Mouse (Mus musculus) hindbrain, embryonic 15.5 days (tissue): ENCODE measurements at regions not wholly inside any gene's neighbourhood (a gene's known extent, or its start where the extent isn't known, plus 50 kb on each side); places are given as distances from the start of the nearest gene placed in this dataset.

Source experiments
- ATAC-seq: fragments of 200-750 bp; cut with Nextera tagmentation; 2 replicates; pipeline ENCODE4 v1.8.0; 2017; ENCODE audit warnings: low read depth, moderate number of reproducible peaks, moderate TSS enrichment; ENCODE audit not compliant: low FRiP score
- H3K27ac ChIP-seq: fragments of 300-500 bp; sonication (generic); replicated peaks from 2 replicates; pipeline ENCODE4 v1.5.1; 2015; ENCODE audit warnings: mild to moderate bottlenecking, inconsistent platforms
- H3K27me3 ChIP-seq: fragments of 300-500 bp; sonication (generic); 2 replicates; pipeline ENCODE4 v1.6.1; 2015; ENCODE audit warnings: control low read depth, inconsistent platforms
- H3K36me3 ChIP-seq: fragments of 300-500 bp; sonication (generic); 2 replicates; pipeline ENCODE4 v1.6.1; 2015; ENCODE audit warnings: control low read depth, inconsistent platforms
- H3K4me1 ChIP-seq: fragments of 300-500 bp; sonication (generic); replicated peaks from 2 replicates; pipeline ENCODE4 v1.6.1; 2015; ENCODE audit warnings: control low read depth, inconsistent platforms
- H3K4me2 ChIP-seq: fragments of 300-500 bp; sonication (generic); 2 replicates; pipeline ENCODE4 v1.6.1; 2015; ENCODE audit warnings: moderate library complexity, mild to moderate bottlenecking, inconsistent platforms
- H3K4me3 ChIP-seq: fragments of 300-500 bp; sonication (generic); 2 replicates; pipeline ENCODE4 v1.5.1; 2015; ENCODE audit warnings: mild to moderate bottlenecking, inconsistent platforms
- H3K9ac ChIP-seq: fragments of 300-500 bp; sonication (generic); 2 replicates; pipeline ENCODE4 v1.6.1; 2015; ENCODE audit warnings: inconsistent platforms
- H3K9me3 ChIP-seq: fragments of 300-500 bp; sonication (generic); 2 replicates; pipeline ENCODE4 v1.6.1; 2016; ENCODE audit warnings: control low read depth, inconsistent platforms
- WGBS: fragments of 180-500 bp; shearing (Covaris S2); methylation state at CpG from one replicate; pipeline ENCODE4 v1.1.7; 2015; 5-methylcytosine and 5-hydroxymethylcytosine counted together

GRCm38 (mm10) chr1:185823226-185823625, 293.9 kb downstream of the Lyplal1 start:
- no peaks in the 10 kb centered on the region for H3K27me3 ChIP-seq
- 98% methylated on average over 4 of the region's 4 CpGs for WGBS

GRCm38 (mm10) chr1:185823956-185824355, 293.2 kb downstream of the Lyplal1 start:
- H3K4me2 ChIP-seq, result no peak overlapping the region
- H3K27ac ChIP-seq, result no peak overlapping the region
- H3K36me3 ChIP-seq, result no peaks in the 10 kb centered on the region
- H3K9ac ChIP-seq, result no peak overlapping the region
- H3K4me3 ChIP-seq, result no peak overlapping the region
- peaks cover 4% of the 10 kb centered on the region; the same call in 1 of the 2 replicates for H3K4me1 ChIP-seq
- H3K9me3 ChIP-seq, result no peaks in the 10 kb centered on the region
- 52% methylated on average over 5 of the region's 5 CpGs for WGBS
- ATAC-seq, result no peak
- H3K27me3 ChIP-seq, result no peaks in the 10 kb centered on the region

More at GRCm38 (mm10) chr1:185823226-185823625, 293.9 kb downstream of the Lyplal1 start:
- H3K4me3 ChIP-seq, result no peak overlapping the region
- H3K4me2 ChIP-seq, result no peak overlapping the region
- no peak overlapping the region for H3K9ac ChIP-seq
- no peak overlapping the region for H3K27ac ChIP-seq
- H3K9me3 ChIP-seq, result no peaks in the 10 kb centered on the region
- peaks cover 6% of the 10 kb centered on the region; the same call in 1 of the 2 replicates for H3K4me1 ChIP-seq
- no peak for ATAC-seq
- H3K36me3 ChIP-seq, result no peaks in the 10 kb centered on the region

- Histone ChIP-seq H3K4me2 (no peak overlapping the region), H3K4me3 (no peak overlapping the region), H3K4me1 (no peaks in the 10 kb centered on the region), H3K36me3 (no peaks in the 10 kb centered on the region), H3K27me3 (no peaks in the 10 kb centered on the region), H3K9me3 (no peaks in the 10 kb centered on the region), H3K9ac (no peak overlapping the region), H3K27ac (no peak overlapping the region)
- no peak for ATAC-seq
- 73% methylated on average over 2 of the region's 2 CpGs for WGBS
These were observed 289.1 kb downstream of the Lyplal1 start for GRCm38 (mm10) chr1:185827986-185828385.

GRCm38 (mm10) chr1:185828486-185828885, 288.6 kb downstream of the Lyplal1 start:
- Histone ChIP-seq H3K4me2 (no peak overlapping the region), H3K9me3 (no peaks in the 10 kb centered on the region), H3K27ac (no peak overlapping the region), H3K4me3 (no peak overlapping the region), H3K27me3 (no peaks in the 10 kb centered on the region), H3K4me1 (no peaks in the 10 kb centered on the region), H3K36me3 (no peaks in the 10 kb centered on the region), H3K9ac (no peak overlapping the region)
- no peak for ATAC-seq
- WGBS, result 87% methylated on average over 6 of the region's 6 CpGs

DNA sequence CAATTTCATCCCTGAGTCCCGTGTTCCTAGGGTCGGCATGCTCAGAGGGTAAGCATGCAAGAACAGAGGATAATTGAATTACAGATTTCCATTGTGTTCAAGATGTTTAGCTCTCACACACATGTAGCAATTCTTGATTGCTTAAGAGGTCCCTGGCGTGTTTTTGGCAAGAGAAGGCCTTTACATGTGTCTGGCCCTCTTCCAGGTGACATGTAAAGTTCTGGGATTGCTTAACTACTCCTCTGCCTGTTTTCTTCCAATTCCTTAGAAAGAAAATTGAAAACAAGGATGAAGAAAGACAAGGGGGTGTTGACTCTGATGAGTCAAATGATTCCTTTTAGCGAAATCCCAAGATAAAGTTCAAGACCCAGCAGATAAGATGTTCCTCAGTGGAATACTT, 285.1 kb downstream of the Lyplal1 start:
- Histone ChIP-seq H3K9ac (no peak overlapping the region), H3K27ac (no peak overlapping the region), H3K36me3 (no peaks in the 10 kb centered on the region), H3K9me3 (no peaks in the 10 kb centered on the region), H3K4me1 (peaks cover 5% of the 10 kb centered on the region; the same call in 1 of the 2 replicates), H3K4me3 (no peak overlapping the region), H3K27me3 (no peaks in the 10 kb centered on the region), H3K4me2 (no peak overlapping the region)
- no peak for ATAC-seq
- 79% methylated on average over 4 of the region's 4 CpGs for WGBS

GRCm38 (mm10) chr1:185834171-185834570, 282.9 kb downstream of the Lyplal1 start:
- Histone ChIP-seq H3K27ac (no peak overlapping the region), H3K27me3 (no peaks in the 10 kb centered on the region), H3K9ac (no peak overlapping the region), H3K4me3 (no peak overlapping the region), H3K36me3 (no peaks in the 10 kb centered on the region), H3K9me3 (no peaks in the 10 kb centered on the region), H3K4me2 (no peak overlapping the region), H3K4me1 (peaks cover 5% of the 10 kb centered on the region; the same call in 1 of the 2 replicates)
- 29% methylated on average over 6 of the region's 6 CpGs for WGBS
- ATAC-seq, result no peak

DNA sequence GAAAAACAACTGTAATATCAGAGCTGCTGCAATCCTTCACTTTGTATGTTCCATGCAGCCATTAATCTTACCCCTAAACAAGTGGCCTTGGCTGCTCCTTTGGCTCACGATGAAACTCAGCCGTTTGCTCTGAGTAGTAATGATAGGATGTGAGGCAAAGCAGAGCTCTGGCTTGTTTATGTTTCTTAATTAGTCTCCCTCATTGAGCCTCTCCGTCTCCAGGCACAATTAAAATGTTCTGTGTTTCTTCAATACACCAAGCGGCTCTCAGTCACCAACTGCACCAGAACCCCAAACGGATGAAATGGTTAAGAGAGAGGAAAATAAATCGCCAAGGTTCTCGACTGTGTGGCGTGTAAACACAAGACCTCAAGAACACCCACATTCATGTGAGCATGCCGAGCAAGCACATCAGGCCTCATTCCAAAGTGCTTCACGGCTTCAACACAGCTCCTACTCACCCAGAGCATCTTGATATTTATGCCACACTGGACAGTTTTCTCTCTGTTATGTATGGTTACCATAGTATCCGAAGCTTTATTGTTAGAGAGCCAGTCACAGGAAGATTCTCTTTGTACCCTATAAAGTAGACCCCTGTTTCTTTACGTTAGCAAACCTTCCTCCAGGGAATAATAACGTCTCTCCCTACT, 280.4 kb downstream of the Lyplal1 start:
- H3K4me1 ChIP-seq, result peaks cover 5% of the 10 kb centered on the region; the same call in 1 of the 2 replicates

DNA sequence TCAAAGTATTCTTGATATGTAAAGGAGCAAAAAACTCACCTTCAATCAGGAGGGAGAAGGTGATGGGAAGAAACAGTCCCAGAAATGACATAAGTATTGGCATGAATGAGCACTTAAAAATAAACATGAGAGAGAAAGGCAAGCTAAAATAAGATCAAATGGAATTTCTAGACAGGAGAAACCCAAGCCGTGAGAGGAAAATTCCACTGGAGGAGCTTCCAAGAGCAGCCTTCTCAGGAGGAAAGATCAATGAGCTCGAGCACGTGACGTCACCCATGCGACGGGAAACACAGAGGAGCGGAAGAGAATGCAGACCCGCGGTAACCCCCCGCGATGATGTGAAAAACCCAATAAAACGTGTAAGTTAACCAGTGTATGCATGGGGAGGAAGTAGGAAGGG, 274.6 kb downstream of the Lyplal1 start:
- no peaks in the 10 kb centered on the region for H3K4me1 ChIP-seq
- H3K4me2 ChIP-seq, result no peak overlapping the region
- WGBS, result 89% methylated on average over 12 of the region's 12 CpGs
- no peak overlapping the region for H3K27ac ChIP-seq
- H3K36me3 ChIP-seq, result no peaks in the 10 kb centered on the region
- no peak for ATAC-seq
- no peaks in the 10 kb centered on the region for H3K27me3 ChIP-seq
- H3K4me3 ChIP-seq, result no peak overlapping the region
- no peaks in the 10 kb centered on the region for H3K9me3 ChIP-seq
- no peak overlapping the region for H3K9ac ChIP-seq

More for the DNA sequence above, 280.4 kb downstream of the Lyplal1 start:
- H3K27ac ChIP-seq, result no peak overlapping the region
- no peak overlapping the region for H3K4me2 ChIP-seq
- 58% methylated on average over 13 of the region's 13 CpGs for WGBS
- ATAC-seq, result no peak
- no peak overlapping the region for H3K9ac ChIP-seq
- no peak overlapping the region for H3K4me3 ChIP-seq
- H3K9me3 ChIP-seq, result no peaks in the 10 kb centered on the region
- H3K27me3 ChIP-seq, result no peaks in the 10 kb centered on the region
- H3K36me3 ChIP-seq, result no peaks in the 10 kb centered on the region

GRCm38 (mm10) chr1:185847161-185847560, 269.9 kb downstream of the Lyplal1 start:
- no peak overlapping the region for H3K4me3 ChIP-seq
- H3K27me3 ChIP-seq, result no peaks in the 10 kb centered on the region
- no peak overlapping the region for H3K27ac ChIP-seq
- H3K9me3 ChIP-seq, result no peaks in the 10 kb centered on the region
- no peak for ATAC-seq
- H3K36me3 ChIP-seq, result no peaks in the 10 kb centered on the region
- WGBS, result 67% methylated on average over 6 of the region's 6 CpGs
- H3K4me1 ChIP-seq, result no peaks in the 10 kb centered on the region
- no peak overlapping the region for H3K9ac ChIP-seq
- no peak overlapping the region for H3K4me2 ChIP-seq

- H3K27me3 ChIP-seq, result no peaks in the 10 kb centered on the region
- H3K36me3 ChIP-seq, result no peaks in the 10 kb centered on the region
- no peaks in the 10 kb centered on the region for H3K9me3 ChIP-seq
- H3K4me1 ChIP-seq, result no peaks in the 10 kb centered on the region
- no peak overlapping the region for H3K9ac ChIP-seq
- H3K4me3 ChIP-seq, result no peak overlapping the region
- H3K4me2 ChIP-seq, result no peak overlapping the region
- ATAC-seq, result no peak
- H3K27ac ChIP-seq, result no peak overlapping the region
These were observed 266.5 kb downstream of the Lyplal1 start for GRCm38 (mm10) chr1:185850590-185850989.

DNA sequence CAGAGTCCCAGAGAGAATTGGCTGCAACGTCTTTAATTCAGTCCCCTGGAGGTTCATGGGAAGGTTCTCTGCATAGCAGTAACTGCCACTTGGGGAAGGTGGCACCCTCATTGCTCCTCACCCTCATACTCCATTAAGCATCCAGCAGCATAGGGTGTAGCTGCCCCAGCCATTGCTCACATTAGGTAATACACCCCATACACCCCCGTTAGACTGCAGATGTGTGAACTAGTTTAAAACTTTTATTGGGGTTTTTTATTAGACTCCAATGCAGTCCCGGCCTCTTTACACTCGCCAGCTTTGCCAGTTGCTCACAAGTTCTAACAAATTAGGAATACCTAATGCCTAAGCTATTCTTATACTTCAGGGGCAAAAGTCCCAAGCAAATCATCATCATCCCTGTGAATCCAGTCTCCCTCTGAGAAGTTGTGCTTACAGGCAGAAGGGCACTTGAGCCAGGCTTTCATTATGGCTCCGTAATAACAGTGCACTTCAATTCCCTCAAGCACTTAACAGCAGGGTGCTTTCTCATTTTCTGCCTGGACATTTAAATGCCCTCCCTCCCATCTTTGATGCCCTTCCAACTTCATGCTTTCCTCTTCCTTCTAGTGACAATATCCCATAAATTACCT, 265.7 kb downstream of the Lyplal1 start:
- Histone ChIP-seq H3K4me3 (no peak overlapping the region), H3K36me3 (no peaks in the 10 kb centered on the region), H3K4me1 (no peaks in the 10 kb centered on the region), H3K4me2 (no peak overlapping the region), H3K27ac (no peak overlapping the region), H3K27me3 (no peaks in the 10 kb centered on the region), H3K9me3 (no peaks in the 10 kb centered on the region), H3K9ac (no peak overlapping the region)
- WGBS, result 74% methylated on average over 5 of the region's 5 CpGs
- no peak for ATAC-seq

- 89% methylated on average over 4 of the region's 4 CpGs for WGBS
- H3K4me2 ChIP-seq, result no peak overlapping the region
These were observed 255.4 kb downstream of the Lyplal1 start for GRCm38 (mm10) chr1:185861692-185862091.

More at GRCm38 (mm10) chr1:185861692-185862091, 255.4 kb downstream of the Lyplal1 start:
- ATAC-seq, result no peak
- no peaks in the 10 kb centered on the region for H3K27me3 ChIP-seq
- no peaks in the 10 kb centered on the region for H3K9me3 ChIP-seq
- no peak overlapping the region for H3K9ac ChIP-seq
- no peak overlapping the region for H3K4me3 ChIP-seq
- H3K27ac ChIP-seq, result no peak overlapping the region
- no peaks in the 10 kb centered on the region for H3K36me3 ChIP-seq
- H3K4me1 ChIP-seq, result no peaks in the 10 kb centered on the region
